Mouse (Mus musculus) gastrocnemius, postnatal 14 days (tissue): ENCODE results near the gene Gm49337. TPM values are rescaled to one million over a fixed set of nuclear protein-coding genes. Genes with fewer than 3 reads are reported as not detected.

ENCODE experiments used
- DNase-seq: peaks from one replicate; pipeline ENCODE4 v3.0.0; 2021; ENCODE audit warnings: mixed read lengths
- intact Hi-C: fragments of 180-260 bp; cut with DNase I; formaldehyde crosslinking; loops from one replicate; pipeline ENCODE4 v1.15.1; 2025; ENCODE audit warnings: low total_unique reads
- total RNA-seq, 2 experiments: library from RNA; stranded (reverse); gene quantifications; 2 replicates each; pipeline ENCODE4 v1.2.3; 2021

Gene Gm49337
- total RNA-seq, 2 experiments from 2014 or later: 0.47 TPM; not detected in 1

GRCm38 (mm10) chr4:116282211-116282610 is 109.0 kb downstream of the Gm49337 start:
- DNase-seq: peak; percentile 10
- intact Hi-C loops: loop anchor here (5.0 kb wide), 1 partner anchor 115 kb away; the partner anchor contains the start of gene Tspan1

DNA sequence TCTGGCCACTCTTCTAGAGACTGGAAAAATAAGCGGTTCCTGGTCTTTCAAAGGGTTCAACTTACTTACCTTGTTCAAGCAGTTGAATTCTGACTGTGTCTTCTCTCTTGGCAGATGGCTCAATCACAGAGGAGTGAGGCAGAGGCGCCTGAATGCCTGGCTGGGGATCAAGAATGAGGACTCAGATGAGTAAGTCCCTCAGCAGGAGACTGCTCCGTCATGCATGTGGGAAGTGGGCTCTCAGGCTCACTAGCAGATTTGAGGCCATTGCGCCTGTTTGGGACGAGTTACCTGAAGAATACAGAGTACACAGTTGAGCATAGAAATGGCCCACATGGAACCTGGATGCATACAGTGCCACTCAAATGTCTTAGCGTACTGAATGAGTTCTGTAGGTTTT is 118.4 kb downstream of the Gm49337 start:
- no peak for DNase-seq
- intact Hi-C loops: no loop called here

DNA sequence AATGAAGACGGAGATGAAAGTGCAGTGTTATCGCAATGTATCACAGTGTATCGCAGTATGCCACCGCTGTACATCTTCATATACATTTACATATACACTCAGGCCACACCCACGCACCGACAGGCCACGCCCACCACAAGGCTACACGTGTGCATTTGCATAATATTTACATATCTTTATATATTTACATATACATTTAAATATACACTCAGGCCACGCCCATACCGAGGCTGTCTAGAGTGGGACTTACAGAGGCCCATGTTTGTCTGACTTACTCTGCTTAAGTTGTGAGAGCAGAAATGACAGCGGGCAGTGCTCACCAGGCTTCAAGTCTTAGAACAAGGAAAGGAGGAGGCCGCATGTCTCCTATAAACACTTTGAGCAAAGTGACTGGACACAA is 120.1 kb downstream of the Gm49337 start:
- no peak for DNase-seq
- intact Hi-C loops: no loop called here

- peak; percentile 36 for DNase-seq
- intact Hi-C loops: no loop called here
These were observed 127.7 kb downstream of the Gm49337 start for GRCm38 (mm10) chr4:116300878-116301355.

GRCm38 (mm10) chr4:116304551-116304950 is 131.4 kb downstream of the Gm49337 start:
- intact Hi-C loops: no loop called here
- DNase-seq: no peak

GRCm38 (mm10) chr4:116317575-116317974 is 144.4 kb downstream of the Gm49337 start:
- intact Hi-C loops: no loop called here
- DNase-seq: no peak

DNA sequence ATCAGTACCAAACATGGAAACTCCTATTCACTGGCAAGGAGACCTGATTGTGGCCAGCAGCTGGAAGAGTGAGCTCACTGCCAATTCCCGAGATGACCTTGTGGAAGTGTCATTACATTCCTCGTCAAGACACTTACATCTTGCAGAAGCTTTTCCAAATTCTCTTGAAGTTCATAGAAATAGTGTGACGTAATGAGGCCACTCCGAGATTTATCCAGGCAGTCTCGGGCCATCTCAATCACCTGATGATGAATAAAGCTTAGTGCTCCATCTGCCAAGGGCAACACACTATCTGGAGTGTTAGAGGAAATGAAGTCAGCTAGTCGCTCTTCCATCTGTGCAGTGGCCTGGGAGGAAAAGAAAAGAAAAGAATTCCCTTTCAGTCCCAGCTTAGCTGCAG is 148.9 kb downstream of the Gm49337 start:
- no peak for DNase-seq
- intact Hi-C loops: no loop called here

DNA sequence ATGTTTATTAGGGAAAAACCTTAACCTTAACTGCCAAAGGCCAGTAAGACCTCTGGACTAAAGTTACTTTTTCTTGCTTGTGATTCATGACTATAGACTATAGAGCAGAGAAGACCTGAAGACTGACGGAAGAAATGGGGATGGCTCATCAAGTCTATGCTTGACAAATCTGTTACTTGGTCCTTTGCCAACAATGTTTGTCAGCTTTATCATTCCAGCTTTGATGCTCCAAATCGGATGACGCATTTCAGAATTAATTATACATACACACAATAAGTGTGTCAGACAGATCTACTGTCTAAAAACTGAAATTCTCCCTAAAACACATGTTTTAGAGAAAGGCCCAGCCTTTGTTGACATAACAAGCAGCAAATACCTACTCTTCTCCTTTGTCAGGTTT is 156.1 kb downstream of the Gm49337 start:
- intact Hi-C loops: no loop called here

GRCm38 (mm10) chr4:116336294-116336693 is 163.1 kb downstream of the Gm49337 start:
- intact Hi-C loops: no loop called here
- no peak for DNase-seq

More for the DNA sequence above, 156.1 kb downstream of the Gm49337 start:
- no peak for DNase-seq

GRCm38 (mm10) chr4:116342119-116342518 is 168.9 kb downstream of the Gm49337 start:
- intact Hi-C loops: loop anchor here (5.0 kb wide), 1 partner anchor 60 kb away; no protein-coding TSS in a partner anchor
- peak; percentile 56 for DNase-seq

Other genes with a start within 250 kb of the Gm49337 start
- gene Dmbx1, start 233.5 kb upstream of the Gm49337 start, total RNA-seq: not detected
- gene Faah, start 155.5 kb upstream of the Gm49337 start, total RNA-seq: under 1 TPM in 1 of 2 experiments, not detected in 1; 0.39 TPM
- 10 to 100 TPM; 12.7 to 13.9 TPM for gene Nsun4, start 119.5 kb upstream of the Gm49337 start, total RNA-seq
- 100 to 1,000 TPM; 876 to 989 TPM for gene Uqcrh, start 98.3 kb upstream of the Gm49337 start, total RNA-seq
- 10 to 100 TPM; 19.0 to 25.0 TPM for gene Lrrc41, start 98.1 kb upstream of the Gm49337 start, total RNA-seq
- 1 to 10 TPM; 1.8 to 2.2 TPM for gene Rad54l, start 49.7 kb upstream of the Gm49337 start, total RNA-seq
- gene Pomgnt1, start 49.5 kb upstream of the Gm49337 start, total RNA-seq: 10 to 100 TPM; 52.0 to 52.2 TPM
- 10 to 100 TPM; 10.8 to 13.4 TPM for gene Lurap1, start 22.0 kb upstream of the Gm49337 start, total RNA-seq
- not detected for gene Tspan1, start 5.8 kb upstream of the Gm49337 start, total RNA-seq
- gene 1700042G07Rik, start within 50 bp of the Gm49337 start, total RNA-seq: not detected
- gene Pik3r3, start 48.2 kb downstream of the Gm49337 start, total RNA-seq: 10 to 100 TPM in 1 of 2 experiments, 1 to 10 TPM in 1; 7.7 to 11.3 TPM